Mouse (Mus musculus): ENCODE measurements around the gene Gm2310. TPM values are rescaled to one million over a fixed set of nuclear protein-coding genes. Genes with fewer than 3 reads are reported as not detected.

Gm2310 gene
- polyA plus RNA-seq, 1 experiment from 2014 or later: not detected

DNA sequence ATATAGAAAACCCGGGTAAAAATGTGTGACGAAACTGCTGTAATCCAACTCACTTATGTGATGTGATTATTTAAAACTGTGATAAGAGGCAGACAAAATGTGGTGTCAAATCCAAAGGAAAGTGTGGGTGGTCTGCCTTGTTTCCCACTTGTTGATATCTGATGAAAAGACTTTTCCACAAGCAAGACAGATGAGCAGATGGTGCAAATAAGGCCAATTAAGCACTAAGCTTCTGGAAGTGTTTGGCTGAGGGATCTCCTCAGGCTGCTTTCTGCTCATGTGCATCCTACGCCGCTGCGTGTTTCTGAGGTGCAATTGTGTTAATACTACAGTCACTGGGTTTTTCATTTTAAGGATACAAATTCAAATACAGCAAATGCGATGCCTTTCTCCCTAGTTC is 34.5 kb downstream of the Gm2310 start:
- no peak overlapping the region for H3K4me3 ChIP-seq (replicated peaks)
- H3K4me1 ChIP-seq (replicated peaks): no peaks in the 10 kb centered on the region
- H3K36me3 ChIP-seq (replicated peaks): no peaks in the 10 kb centered on the region
- H3K4me2 ChIP-seq: no peak overlapping the region
- H3K27me3 ChIP-seq: no peaks in the 10 kb centered on the region
- H3K9ac ChIP-seq: no peak overlapping the region
- H3K9me3 ChIP-seq (replicated peaks): no peaks in the 10 kb centered on the region
- ATAC-seq (ENCODE audit: insufficient read depth): no peak
- no peak overlapping the region for H3K27ac ChIP-seq (replicated peaks)
- 76% methylated on average over 6 of the region's 6 CpGs for WGBS (ENCODE audit: insufficient replicate concordance)

DNA sequence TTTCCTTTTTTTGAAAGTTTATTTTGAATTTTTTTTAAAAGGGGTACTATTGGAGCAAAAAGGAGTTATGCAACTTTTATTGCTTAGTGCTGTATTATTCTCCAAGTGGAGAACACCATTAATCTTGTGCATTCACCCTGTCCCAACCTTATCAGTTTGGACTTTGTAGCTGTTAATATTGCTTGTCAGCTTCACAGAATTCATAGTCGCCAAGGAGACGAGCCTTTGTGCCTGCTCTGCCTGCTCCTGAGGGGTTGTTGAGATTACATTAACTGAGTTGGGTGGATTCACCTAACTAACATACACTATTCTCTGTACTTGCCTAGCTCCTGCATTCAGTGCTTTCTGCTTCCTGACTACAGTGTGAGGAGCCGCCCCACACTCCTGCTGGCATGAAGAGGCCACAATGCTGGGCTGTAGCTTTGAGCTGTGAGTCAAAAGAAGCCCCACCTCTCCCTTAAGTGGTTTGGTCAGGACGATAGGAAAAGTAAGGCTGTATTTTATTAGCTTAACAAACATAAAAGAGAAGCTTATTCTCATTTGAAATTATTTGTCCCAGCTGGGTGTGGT is 50.7 kb downstream of the Gm2310 start:
- H3K9ac ChIP-seq: no peak overlapping the region
- H3K27me3 ChIP-seq: no peaks in the 10 kb centered on the region
- H3K4me2 ChIP-seq: no peak overlapping the region
- no peaks in the 10 kb centered on the region for H3K9me3 ChIP-seq (replicated peaks)
- H3K36me3 ChIP-seq (replicated peaks): no peaks in the 10 kb centered on the region
- no peak overlapping the region for H3K4me3 ChIP-seq (replicated peaks)
- ATAC-seq (ENCODE audit: insufficient read depth): no peak
- no peak overlapping the region for H3K27ac ChIP-seq (replicated peaks)
- H3K4me1 ChIP-seq (replicated peaks): no peaks in the 10 kb centered on the region
- 41% methylated on average over 4 of the region's 4 CpGs for WGBS (ENCODE audit: insufficient replicate concordance)

Other genes with a start within 250 kb of the Gm2310 start
- 6.1 and 6.3 TPM in 2 replicates for gene Nipbl, start 75.5 kb downstream of the Gm2310 start, polyA plus RNA-seq (2015; fragmentation: Nextera tagmentation; extraction: Ambion mirVana)
- 0.58 and 0.60 TPM in 2 replicates for gene Slc1a3, start 190.8 kb upstream of the Gm2310 start, polyA plus RNA-seq (2015; fragmentation: Nextera tagmentation; extraction: Ambion mirVana)

All from liver, embryonic 15.5 days (tissue).